Mouse (Mus musculus): ENCODE measurements around the gene Dcp1a. TPM values are rescaled to one million over a fixed set of nuclear protein-coding genes. Genes with fewer than 3 reads are reported as not detected.

Gene Dcp1a
- 70.3 TPM for polyA plus RNA-seq (2017; shearing (Covaris generic))

DNA sequence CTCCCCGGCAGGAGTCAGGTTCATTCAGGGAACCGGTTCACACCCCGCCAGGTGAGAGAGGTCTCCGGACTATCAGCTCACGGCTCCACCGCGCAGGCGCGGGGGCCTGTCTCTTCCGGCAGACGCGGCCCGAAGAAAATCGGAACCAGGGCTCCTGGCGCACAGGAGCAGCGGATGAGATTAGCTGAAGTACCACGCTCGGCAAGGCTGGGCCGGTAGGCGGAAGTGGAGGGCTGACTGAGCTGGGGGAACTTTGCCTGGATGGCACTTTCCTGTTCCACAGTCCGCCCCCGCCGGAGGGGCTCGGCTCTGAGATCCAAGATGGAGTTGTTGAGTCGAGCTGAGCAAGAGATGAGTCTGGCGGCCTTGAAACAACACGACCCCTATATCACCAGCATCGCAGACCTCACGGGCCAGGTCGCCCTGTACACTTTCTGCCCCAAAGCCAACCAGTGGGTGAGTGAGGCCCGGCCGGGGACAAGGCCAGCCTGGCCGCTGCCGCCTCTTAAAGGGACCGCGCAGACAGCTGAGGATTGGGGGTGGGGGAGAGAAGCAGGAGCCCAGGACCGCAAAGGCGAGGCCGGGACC, at the start of gene Dcp1a:
TSS of gene Dcp1a (plus strand) at position 175 of the 588 bp plus-strand sequence.

DNA sequence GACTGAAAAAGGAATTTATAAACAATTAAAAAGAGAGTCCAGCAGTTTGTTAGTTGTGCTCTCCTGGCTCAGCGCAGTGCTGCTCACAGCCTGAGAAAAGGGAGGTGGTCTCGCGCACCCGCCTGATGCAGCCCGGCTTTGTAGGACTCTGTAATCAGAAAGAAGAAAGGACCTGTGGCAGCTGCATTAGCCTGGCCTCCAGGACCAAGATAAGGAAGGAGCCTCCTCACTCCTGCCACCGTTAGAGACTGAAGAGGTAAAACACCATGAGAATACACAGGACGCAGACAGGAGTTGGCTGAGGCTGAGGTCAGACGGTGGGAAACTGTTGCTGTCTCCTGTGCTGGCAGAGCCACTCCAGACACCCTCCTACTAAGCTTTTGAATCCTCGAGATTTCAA, 12.0 kb downstream of the Dcp1a start, which contains the start of gene Cacna1d:
TSS of gene Cacna1d (minus strand) at position 114 of the 400 bp plus-strand sequence.

DNA sequence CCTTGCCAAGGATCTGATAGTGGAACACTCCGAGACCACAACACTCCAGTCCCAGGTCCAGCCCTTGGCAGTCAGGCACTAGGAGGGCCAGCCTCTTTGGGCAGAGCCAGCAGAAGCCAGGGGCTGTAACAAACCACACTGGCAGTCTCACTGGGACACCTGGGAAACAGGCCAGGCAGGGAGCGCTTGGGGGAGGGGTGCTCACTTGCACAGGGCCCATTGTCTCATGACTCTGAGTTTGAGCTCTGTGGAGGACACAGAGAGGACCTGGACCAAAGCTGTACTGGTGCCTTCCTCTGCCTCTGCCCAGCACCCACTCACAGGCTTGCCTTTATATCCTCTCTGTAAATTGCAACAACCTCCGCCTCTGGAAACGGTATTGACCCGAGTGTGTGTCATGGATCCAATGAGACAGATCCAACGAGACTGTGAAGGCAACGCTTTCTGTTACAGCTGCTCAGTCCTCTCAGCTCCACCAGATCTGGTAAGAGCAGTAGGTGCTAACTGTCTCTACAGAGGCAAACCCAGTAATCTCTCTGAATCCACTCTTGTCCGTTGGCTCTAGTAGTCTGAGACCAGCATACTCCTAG, 68.9 kb downstream of the Dcp1a start, which contains the start of gene Tkt:
TSS of gene Tkt (plus strand) at position 229 of the 590 bp plus-strand sequence.

Other genes starting within 250 kb of the Dcp1a start
- gene Cacna1d, start 11.9 kb downstream of the Dcp1a start, polyA plus RNA-seq (2017; shearing (Covaris generic)), result 3.3 TPM
- 261 TPM for gene Tkt, start 68.8 kb downstream of the Dcp1a start, polyA plus RNA-seq (2017; shearing (Covaris generic))
- gene Prkcd, start 146.7 kb downstream of the Dcp1a start, polyA plus RNA-seq (2017; shearing (Covaris generic)), result 44.2 TPM
- gene Rft1, start 174.8 kb downstream of the Dcp1a start, polyA plus RNA-seq (2017; shearing (Covaris generic)), result 18.3 TPM
- gene Sfmbt1, start 235.3 kb downstream of the Dcp1a start, polyA plus RNA-seq (2017; shearing (Covaris generic)), result 10.4 TPM

Measured in CD4-positive, CD25-positive, alpha-beta regulatory T cell, adult 9 weeks (primary cell).